Mouse (Mus musculus) ovary, postnatal 14 days (tissue): ENCODE results near the gene Stpg2.

Experiments
- DNase-seq: peaks from one replicate; pipeline ENCODE4 v3.0.0; 2022; ENCODE audit warnings: low spot score

The Stpg2 gene

GRCm38 (mm10) chr3:139739388-139739787 lies 533.9 kb downstream of the Stpg2 start:
- DNase-seq: no peak
